Mouse (Mus musculus): ENCODE measurements around the gene Theg. TPM values are rescaled to one million over a fixed set of nuclear protein-coding genes. Genes with fewer than 3 reads are reported as not detected.

Gene Theg
- total RNA-seq, 2 experiments from 2014 or later = not detected

- peak; percentile 60 to 69 for DNase-seq
Measured at GRCm38 (mm10) chr10:79594872-79595589, 7.9 kb upstream of the Theg start.

- DNase-seq = no peak
Measured at GRCm38 (mm10) chr10:79594111-79594510, 7.0 kb upstream of the Theg start.

- no peak for DNase-seq
Measured at GRCm38 (mm10) chr10:79590702-79591101, 3.6 kb upstream of the Theg start.

GRCm38 (mm10) chr10:79587752-79588126 lies 608 bp upstream of the Theg start:
- DNase-seq = no peak

GRCm38 (mm10) chr10:79586243-79586642 lies 888 bp downstream of the Theg start:
- no peak for DNase-seq

GRCm38 (mm10) chr10:79585723-79586122 lies 1.4 kb downstream of the Theg start:
- DNase-seq = no peak

- no peak for DNase-seq
Measured at GRCm38 (mm10) chr10:79585136-79585535, 2.0 kb downstream of the Theg start.

- no peak for DNase-seq
Measured at GRCm38 (mm10) chr10:79584426-79584825, 2.7 kb downstream of the Theg start.

- DNase-seq = no peak
Measured at GRCm38 (mm10) chr10:79584021-79584420, 3.1 kb downstream of the Theg start.

GRCm38 (mm10) chr10:79581501-79581900 lies 5.6 kb downstream of the Theg start:
- no peak for DNase-seq

GRCm38 (mm10) chr10:79580811-79581210 lies 6.3 kb downstream of the Theg start:
- DNase-seq = peak; percentile 19 to 34

- DNase-seq = no peak
Measured at GRCm38 (mm10) chr10:79580356-79580755, 6.8 kb downstream of the Theg start.

- no peak for DNase-seq
Measured at GRCm38 (mm10) chr10:79579781-79580180, 7.3 kb downstream of the Theg start.

GRCm38 (mm10) chr10:79578891-79579290 lies 8.2 kb downstream of the Theg start:
- DNase-seq = no peak

GRCm38 (mm10) chr10:79578276-79578675 lies 8.9 kb downstream of the Theg start:
- no peak for DNase-seq

GRCm38 (mm10) chr10:79577376-79577775 lies 9.8 kb downstream of the Theg start:
- DNase-seq = no peak

- no peak for DNase-seq
Measured at GRCm38 (mm10) chr10:79575754-79576153, 11.4 kb downstream of the Theg start.

- DNase-seq = no peak
Measured at GRCm38 (mm10) chr10:79574796-79575195, 12.3 kb downstream of the Theg start.

GRCm38 (mm10) chr10:79574350-79574749 lies 12.8 kb downstream of the Theg start:
- DNase-seq = peak in 1 of 2 experiments; percentile 20

GRCm38 (mm10) chr10:79573611-79574010 lies 13.5 kb downstream of the Theg start:
- no peak for DNase-seq

- no peak for DNase-seq
Measured at GRCm38 (mm10) chr10:79571314-79571713, 15.8 kb downstream of the Theg start.

- no peak for DNase-seq
Measured at GRCm38 (mm10) chr10:79569921-79570320, 17.2 kb downstream of the Theg start.

GRCm38 (mm10) chr10:79559716-79560115 lies 27.4 kb downstream of the Theg start:
- no peak for DNase-seq

GRCm38 (mm10) chr10:79557496-79557895 lies 29.6 kb downstream of the Theg start:
- DNase-seq = no peak
